9 mouse cellular contexts compared by ENCODE assay signal in the genomic region with DNA sequence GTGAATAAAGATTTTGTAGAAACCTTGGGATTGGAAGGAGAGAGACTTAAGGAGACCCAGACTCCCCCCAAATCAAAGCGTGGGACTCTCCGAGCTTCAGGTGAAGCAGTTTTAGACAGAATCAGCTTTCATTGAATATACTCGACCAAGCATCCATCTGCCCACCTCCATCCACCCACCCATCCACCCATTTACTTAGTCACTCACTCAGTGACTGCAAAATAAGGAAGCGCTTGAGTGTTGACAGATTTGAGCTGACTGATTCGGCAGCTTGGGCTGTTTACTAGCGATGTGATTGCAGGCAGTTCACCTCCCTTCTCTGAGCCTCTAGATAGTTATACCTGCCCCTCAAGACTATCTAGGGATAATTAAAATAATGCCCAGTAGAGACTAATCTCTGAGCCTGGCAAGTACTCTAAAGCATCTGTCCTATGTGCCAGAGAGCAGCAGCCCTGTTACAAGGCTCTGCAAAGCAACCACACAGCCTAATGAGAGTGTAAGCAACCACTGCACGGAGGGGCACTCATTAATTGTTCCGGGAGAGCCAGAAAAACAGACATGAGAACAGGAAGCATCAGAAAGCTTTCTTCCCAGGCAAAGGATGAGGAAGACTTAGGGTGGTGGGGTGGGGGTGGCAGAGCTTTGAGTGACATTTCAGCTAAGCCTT.
DNase-seq lines count a peak whose midpoint lies in the region; ATAC-seq and TF ChIP-seq lines count a peak whose summit lies in the region.
"Had no signal": no experiment of that assay in that cellular context is flagged by ENCODE, and none has a peak within 500 bp of the region (broad histone marks: within the 10 kb centered on the region; RNA-seq: fewer than 3 reads in every experiment).

No protein-coding gene starts in this region.

- H3K4me1 ChIP-seq in embryonic facial prominence, embryonic 12.5 days, result peaks cover 15% of the 10 kb centered on the region
- H3K4me1 ChIP-seq in neural tube, embryonic 12.5 days, result peaks cover 9% of the 10 kb centered on the region; the same call in 1 of the 2 replicates

- no peak for TF ChIP-seq CTCF in gastrocnemius, adult 2 months (IDR thresholded peaks at IDR 0.05)

- no peak overlapping the region for H3K9ac ChIP-seq in embryonic facial prominence, embryonic 12.5 days
- no peak overlapping the region for H3K9ac ChIP-seq in neural tube, embryonic 12.5 days

- no peaks in the 10 kb centered on the region for H3K9me3 ChIP-seq in embryonic facial prominence, embryonic 12.5 days
- no peaks in the 10 kb centered on the region for H3K9me3 ChIP-seq in neural tube, embryonic 12.5 days

- H3K27me3 ChIP-seq in embryonic facial prominence, embryonic 12.5 days, result peaks cover 39% of the 10 kb centered on the region
- peaks cover 17% of the 10 kb centered on the region; the same call in 1 of the 2 replicates for H3K27me3 ChIP-seq in neural tube, embryonic 12.5 days (replicated peaks)

- H3K27ac ChIP-seq in embryonic facial prominence, embryonic 12.5 days, result no peak overlapping the region
- H3K27ac ChIP-seq in neural tube, embryonic 12.5 days, result no peak overlapping the region
- no peak overlapping the region for H3K27ac ChIP-seq in gastrocnemius, adult 2 months

- intact Hi-C loops in gastrocnemius, adult 2 months (cut with DNase I), result no loop called here
- intact Hi-C loops in gastrocnemius, postnatal 36 days (cut with DNase I), result no loop called here

- no peaks in the 10 kb centered on the region for H3K36me3 ChIP-seq in embryonic facial prominence, embryonic 12.5 days
- no peaks in the 10 kb centered on the region for H3K36me3 ChIP-seq in neural tube, embryonic 12.5 days

- peak overlapping the region; percentile 17 for H3K4me3 ChIP-seq in embryonic facial prominence, embryonic 12.5 days
- no peak overlapping the region; the same call in 1 of the 2 replicates for H3K4me3 ChIP-seq in neural tube, embryonic 12.5 days
- H3K4me3 ChIP-seq in gastrocnemius, adult 2 months, result no peak overlapping the region

- peak; percentile 24 for DNase-seq in layer of hippocampus, adult 11-12 months (ENCODE audit: low spot score)
- no peak for DNase-seq in layer of hippocampus, postnatal 10 days (ENCODE audit: low spot score in 2 of 2)
- DNase-seq in layer of hippocampus, adult 9-11 months, result peak; percentile 31
- DNase-seq in gastrocnemius, adult 2 months, result no peak
- no peak for DNase-seq in urinary bladder, postnatal 25 days (ENCODE audit: low spot score)
- DNase-seq in gastrocnemius, postnatal 36 days, result no peak

- no peak for ATAC-seq in embryonic facial prominence, embryonic 12.5 days (ENCODE audit: insufficient number of reproducible peaks, insufficient read depth, low FRiP score, low TSS enrichment)
- no peak for ATAC-seq in neural tube, embryonic 12.5 days (ENCODE audit: low FRiP score, low read depth)
- ATAC-seq: Patski had no signal

- H3K4me2 ChIP-seq in embryonic facial prominence, embryonic 12.5 days (replicated peaks), result peak overlapping the region; percentile 50
- H3K4me2 ChIP-seq in neural tube, embryonic 12.5 days (replicated peaks), result peak overlapping the region; percentile 54

- WGBS in embryonic facial prominence, embryonic 12.5 days, result 4% methylated on average over 8 of the region's 8 CpGs
- 11% methylated on average over 8 of the region's 8 CpGs for WGBS in neural tube, embryonic 12.5 days

Comparison
In these comparisons a context has a peak if more than half of its experiments do, and no peak if none do; other contexts are left out.
1. DNase-seq: peak in layer of hippocampus, adult 11-12 months (single experiment) and layer of hippocampus, adult 9-11 months (single experiment); none in layer of hippocampus, postnatal 10 days (0 of 2), gastrocnemius, adult 2 months (single experiment), urinary bladder, postnatal 25 days (single experiment) and gastrocnemius, postnatal 36 days (0 of 2).